Mouse (Mus musculus): ENCODE data around the gene Otos.

Gene Otos

DNA sequence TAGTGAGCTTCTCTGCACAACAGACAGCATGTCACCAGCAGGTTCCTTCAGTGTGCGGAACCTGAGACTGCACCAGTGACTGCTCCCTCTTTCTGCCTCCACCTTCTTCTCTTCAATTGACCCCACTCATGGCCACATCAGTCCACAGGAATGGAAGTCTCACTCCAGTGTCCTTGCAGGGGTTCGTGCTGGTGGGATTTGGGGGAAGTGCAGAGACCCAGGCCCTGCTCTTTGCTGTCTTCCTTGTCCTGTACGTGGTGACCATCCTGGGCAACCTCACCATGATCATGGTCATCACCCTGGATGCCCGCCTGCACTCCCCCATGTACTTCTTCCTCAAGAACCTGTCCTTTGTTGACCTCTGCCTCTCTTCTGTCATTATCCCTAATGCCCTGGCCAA lies 40.9 kb downstream of the Otos start:
- no peak for DNase-seq (ENCODE audit: low read depth, low spot score)

DNA sequence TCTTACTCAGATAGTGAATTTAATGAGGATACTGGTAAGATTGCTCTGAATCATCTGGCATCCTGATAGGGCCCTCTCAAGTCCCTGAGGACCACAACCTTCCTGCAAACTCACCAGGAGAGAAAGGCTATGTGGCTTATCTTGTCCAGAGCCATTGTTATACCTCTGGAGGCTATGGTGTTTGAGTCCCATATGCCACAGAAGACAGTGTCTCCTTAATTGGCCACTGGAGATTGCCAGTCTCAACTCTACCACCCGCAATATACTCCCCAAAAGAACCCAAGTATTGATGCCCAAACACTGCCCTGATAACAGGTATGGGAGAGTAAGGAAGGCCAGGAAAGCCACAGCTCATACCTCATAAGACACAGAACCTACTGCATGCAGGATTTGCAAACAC lies 43.2 kb downstream of the Otos start, which contains the start of gene Olfr1410:
Gene Olfr1410, plus strand, starts transcription at position 301 of the 400 bp plus-strand sequence.
- no peak for DNase-seq (ENCODE audit: low read depth, low spot score)

DNA sequence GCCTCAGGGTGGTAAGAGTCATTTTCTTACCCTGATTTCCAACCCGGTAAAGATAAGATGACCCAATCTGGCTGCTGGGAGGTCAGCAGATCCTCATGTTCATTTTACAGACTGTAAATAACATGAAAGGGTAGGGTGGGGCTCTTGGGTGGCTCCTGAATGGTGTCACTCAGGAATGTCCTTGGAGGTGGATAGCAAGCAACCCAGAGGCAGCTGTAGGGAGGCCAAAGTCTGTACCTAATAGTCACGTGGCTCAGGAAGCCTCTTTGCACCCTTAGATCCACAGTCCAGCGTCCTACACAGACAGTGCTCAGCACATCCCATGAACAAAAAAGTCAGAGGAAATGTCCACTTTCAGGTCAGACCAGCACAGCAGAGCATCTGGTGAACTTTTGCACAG lies 52.6 kb downstream of the Otos start:
- no peak for DNase-seq (ENCODE audit: low read depth, low spot score)
